Mouse (Mus musculus) cerebellum, adult 2 months (tissue): ENCODE data around the gene Pask.

ENCODE experiments used
- CTCF ChIP-seq: fragments of 200-500 bp; IDR thresholded peaks from 2 replicates; pipeline ENCODE4 v1.5.1; 2011; ENCODE audit warnings: low read depth, mild to moderate bottlenecking, control low read depth, low read length, moderate library complexity, borderline replicate concordance; ENCODE audit not compliant: insufficient read depth
- POLR2A ChIP-seq: fragments of 200-500 bp; IDR thresholded peaks from 2 replicates; pipeline ENCODE4 v1.6.1; 2011; ENCODE audit warnings: low read length, control low read depth, borderline replicate concordance; ENCODE audit not compliant: insufficient read depth

- TF ChIP-seq POLR2A (no peak), CTCF (no peak)
Measured at GRCm38 (mm10) chr1:93388906-93389305, 45.6 kb upstream of the Pask start.
